Mouse (Mus musculus): ENCODE measurements around the gene Mrrf. TPM values are rescaled to one million over a fixed set of nuclear protein-coding genes. Genes with fewer than 3 reads are reported as not detected.

Mrrf gene
- polyA plus RNA-seq, 1 experiment from 2014 or later: 26.7 TPM

DNA sequence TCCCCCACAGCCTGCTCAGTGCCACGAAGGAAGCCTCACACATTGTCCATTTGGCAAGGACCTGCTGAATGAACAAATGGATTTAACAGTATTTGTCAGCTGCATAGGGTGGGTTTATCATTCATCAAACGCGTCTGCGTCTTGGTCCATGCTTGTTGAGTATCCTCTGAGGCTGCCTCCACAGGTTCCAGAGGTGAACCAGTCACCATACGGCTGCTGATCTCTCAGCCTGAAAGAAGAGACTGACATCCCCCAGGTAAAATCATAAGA is 66.4 kb downstream of the Mrrf start:
- H3K9ac ChIP-seq (ENCODE audit: low read depth, low read length): peak overlapping the region; percentile 54
- peak overlapping the region; percentile 57 for H3K4me2 ChIP-seq (ENCODE audit: low read length)
- H3K36me3 ChIP-seq (ENCODE audit: control insufficient read depth, insufficient read depth, low read length): no peaks in the 10 kb centered on the region
- peak overlapping the region; percentile 35 for H3K4me3 ChIP-seq (ENCODE audit: low read length)
- H3K4me1 ChIP-seq (ENCODE audit: control insufficient read depth, insufficient read depth, low read depth, low read length): peaks cover 32% of the 10 kb centered on the region
- H3K27ac ChIP-seq (ENCODE audit: low read depth, low read length): peak overlapping the region; percentile 65
- no peaks in the 10 kb centered on the region for H3K9me3 ChIP-seq (ENCODE audit: control insufficient read depth, low read length)
- H3K27me3 ChIP-seq (replicated peaks; ENCODE audit: control insufficient read depth, insufficient read depth, low read length): peaks cover 6% of the 10 kb centered on the region
- 17% methylated on average over 5 of the region's 5 CpGs for WGBS
- ATAC-seq: 0 out of 2 replicates have a peak, but pooled peaks have one; percentile 0

DNA sequence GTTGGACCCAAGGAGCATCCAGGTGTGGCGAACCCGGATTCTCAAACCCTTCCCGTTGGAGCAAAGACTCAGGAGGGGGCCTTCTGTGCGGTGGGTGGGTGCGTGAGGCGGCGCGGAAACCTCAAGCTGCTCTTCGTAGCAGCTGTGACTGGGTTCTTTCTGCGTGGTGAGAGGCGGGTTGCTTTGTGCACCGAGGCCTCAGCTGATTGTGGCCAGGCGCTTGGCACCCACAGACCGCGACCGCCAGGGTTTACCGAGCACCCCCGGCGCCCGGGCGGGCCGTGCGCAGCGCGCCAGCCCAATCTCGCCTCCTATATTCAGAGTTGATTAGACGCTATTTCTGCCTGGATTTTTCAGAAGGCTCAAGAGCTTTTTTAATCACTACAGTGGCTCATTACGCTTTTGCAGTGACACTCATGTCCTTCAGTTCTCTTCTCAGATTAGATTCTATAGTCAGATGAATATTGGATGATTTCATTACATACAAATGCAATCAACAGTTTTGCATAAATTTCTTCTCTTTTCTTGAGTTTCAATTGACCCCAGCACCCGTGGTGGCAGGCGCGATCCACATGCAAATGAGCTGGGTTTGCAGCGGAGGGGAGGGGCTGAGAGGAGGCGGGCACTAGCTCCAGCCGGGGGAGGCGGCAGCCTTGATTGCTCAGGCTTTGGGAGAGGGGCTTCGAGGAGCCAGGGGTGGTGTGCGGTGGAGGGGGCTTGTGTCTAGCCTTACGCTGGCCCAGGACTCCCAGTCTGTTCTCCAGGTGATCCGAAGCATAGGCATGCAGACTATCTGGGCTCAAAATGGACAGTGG is 67.0 kb downstream of the Mrrf start:
- peak overlapping the region; percentile 54 for H3K9ac ChIP-seq (ENCODE audit: low read depth, low read length)
- H3K36me3 ChIP-seq (ENCODE audit: control insufficient read depth, insufficient read depth, low read length): no peaks in the 10 kb centered on the region
- peak overlapping the region; percentile 35 for H3K4me3 ChIP-seq (ENCODE audit: low read length)
- peak overlapping the region; percentile 65 for H3K27ac ChIP-seq (ENCODE audit: low read depth, low read length)
- peaks cover 30% of the 10 kb centered on the region for H3K4me1 ChIP-seq (ENCODE audit: control insufficient read depth, insufficient read depth, low read depth, low read length)
- H3K9me3 ChIP-seq (ENCODE audit: control insufficient read depth, low read length): no peaks in the 10 kb centered on the region
- H3K4me2 ChIP-seq (ENCODE audit: low read length): peak overlapping the region; percentile 57
- peak; percentile 70 for ATAC-seq
- WGBS: under 1% methylated on average over 39 of the region's 39 CpGs
- H3K27me3 ChIP-seq (replicated peaks; ENCODE audit: control insufficient read depth, insufficient read depth, low read length): peaks cover 6% of the 10 kb centered on the region

DNA sequence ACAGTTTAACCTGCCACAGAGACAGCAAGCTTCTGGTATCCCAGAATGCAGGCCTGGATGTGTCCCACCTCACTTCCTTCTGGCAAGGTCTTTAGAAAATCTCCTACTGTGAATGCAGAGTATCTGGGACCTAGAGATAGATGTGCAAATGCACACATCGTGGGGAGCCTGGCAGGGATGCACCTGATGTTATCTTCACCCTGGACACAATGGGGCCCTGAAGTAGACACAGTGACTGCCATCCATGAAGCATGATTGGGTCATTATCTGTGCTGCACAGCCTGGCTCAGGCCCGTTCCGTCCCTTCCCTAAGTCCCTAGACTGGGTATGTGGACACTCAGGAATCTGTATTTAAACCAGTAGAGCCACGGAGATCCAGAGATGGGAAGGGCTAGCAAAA is 68.4 kb downstream of the Mrrf start:
- no peak for ATAC-seq
- Histone ChIP-seq H3K4me3 (ENCODE audit: low read length) (no peak overlapping the region), H3K27ac (ENCODE audit: low read depth, low read length) (no peak overlapping the region), H3K27me3 (replicated peaks; ENCODE audit: control insufficient read depth, insufficient read depth, low read length) (peaks cover 6% of the 10 kb centered on the region), H3K9me3 (ENCODE audit: control insufficient read depth, low read length) (no peaks in the 10 kb centered on the region), H3K4me2 (ENCODE audit: low read length) (no peak overlapping the region), H3K4me1 (ENCODE audit: control insufficient read depth, insufficient read depth, low read depth, low read length) (peaks cover 21% of the 10 kb centered on the region), H3K9ac (ENCODE audit: low read depth, low read length) (no peak overlapping the region), H3K36me3 (ENCODE audit: control insufficient read depth, insufficient read depth, low read length) (no peaks in the 10 kb centered on the region)
- WGBS: 62% methylated on average over 4 of the region's 4 CpGs

DNA sequence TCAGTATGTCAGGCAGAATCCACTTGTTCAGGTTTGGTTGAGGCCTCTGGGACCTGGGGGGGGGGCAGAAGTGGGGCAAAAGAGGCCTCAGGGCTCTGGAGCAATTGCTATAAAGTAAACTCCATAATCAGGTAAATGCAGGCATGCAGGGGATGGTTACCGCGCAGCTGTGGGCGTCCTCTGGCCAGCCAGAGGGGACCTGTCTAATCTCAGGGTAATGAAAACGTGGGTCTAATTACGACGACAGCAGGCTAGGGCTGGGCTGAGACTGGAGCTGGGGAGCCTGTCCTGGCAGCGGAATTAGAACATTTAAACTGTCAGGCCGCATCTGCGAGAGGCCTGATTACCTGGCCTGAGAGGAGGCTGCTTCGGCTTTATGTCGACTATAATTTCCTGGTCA is 70.9 kb downstream of the Mrrf start:
- H3K27me3 ChIP-seq (replicated peaks; ENCODE audit: control insufficient read depth, insufficient read depth, low read length): peaks cover 22% of the 10 kb centered on the region
- no peak for ATAC-seq
- no peak overlapping the region for H3K9ac ChIP-seq (ENCODE audit: low read depth, low read length)
- H3K4me2 ChIP-seq (ENCODE audit: low read length): no peak overlapping the region
- no peaks in the 10 kb centered on the region for H3K36me3 ChIP-seq (ENCODE audit: control insufficient read depth, insufficient read depth, low read length)
- WGBS: 66% methylated on average over 11 of the region's 11 CpGs
- no peak overlapping the region for H3K27ac ChIP-seq (ENCODE audit: low read depth, low read length)
- H3K4me1 ChIP-seq (ENCODE audit: control insufficient read depth, insufficient read depth, low read depth, low read length): peaks cover 18% of the 10 kb centered on the region
- H3K4me3 ChIP-seq (ENCODE audit: low read length): no peak overlapping the region
- H3K9me3 ChIP-seq (ENCODE audit: control insufficient read depth, low read length): no peaks in the 10 kb centered on the region

DNA sequence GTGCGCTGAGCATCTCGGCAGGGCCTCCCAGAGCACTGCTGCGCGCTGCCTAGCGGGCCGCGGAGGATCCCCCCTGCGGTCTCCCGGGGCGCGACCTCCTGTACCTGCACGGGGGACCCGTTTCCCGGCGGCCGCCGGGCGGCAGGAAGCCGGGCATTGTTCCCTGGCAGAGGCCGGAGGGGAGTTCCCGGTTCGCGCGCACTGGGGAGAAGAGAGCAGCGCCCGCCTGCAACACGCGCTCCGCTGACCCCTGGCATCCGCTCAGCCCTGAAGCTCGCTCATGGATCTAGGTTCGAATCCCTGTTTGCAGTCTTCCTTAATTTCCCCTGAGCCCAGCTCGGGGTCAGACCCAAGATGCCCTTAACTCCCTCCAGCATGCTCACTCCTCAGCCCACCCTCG is 74.6 kb downstream of the Mrrf start:
- 0 out of 2 replicates have a peak, but pooled peaks cover 3% of the 10 kb centered on the region for H3K4me1 ChIP-seq (ENCODE audit: control insufficient read depth, insufficient read depth, low read depth, low read length)
- ATAC-seq: no peak

DNA sequence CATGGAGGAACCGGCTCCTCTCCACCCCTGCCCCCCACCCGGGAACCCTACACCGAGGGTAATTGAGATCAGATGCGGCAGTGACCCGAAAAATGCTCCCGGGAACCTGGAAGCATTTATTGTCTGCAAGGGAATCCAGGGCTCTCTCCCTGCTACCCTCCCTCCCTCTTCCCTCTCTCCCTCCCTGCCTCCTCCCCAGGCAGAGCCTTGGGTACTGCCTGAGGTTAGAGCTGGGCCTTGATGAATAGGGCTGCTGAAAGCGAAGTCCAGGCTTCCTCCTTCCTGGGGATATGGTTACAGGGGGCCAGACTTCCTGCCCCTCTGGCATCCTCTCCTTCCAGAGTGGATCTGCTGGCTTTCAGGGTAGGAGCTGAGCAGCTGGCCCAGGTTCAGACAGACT is 75.6 kb downstream of the Mrrf start:
- Histone ChIP-seq H3K4me2 (ENCODE audit: low read length) (no peak overlapping the region), H3K27me3 (replicated peaks; ENCODE audit: control insufficient read depth, insufficient read depth, low read length) (peaks cover 19% of the 10 kb centered on the region), H3K36me3 (ENCODE audit: control insufficient read depth, insufficient read depth, low read length) (no peaks in the 10 kb centered on the region), H3K4me3 (ENCODE audit: low read length) (no peak overlapping the region), H3K27ac (ENCODE audit: low read depth, low read length) (no peak overlapping the region), H3K9me3 (ENCODE audit: control insufficient read depth, low read length) (no peaks in the 10 kb centered on the region), H3K9ac (ENCODE audit: low read depth, low read length) (no peak overlapping the region), H3K4me1 (ENCODE audit: control insufficient read depth, insufficient read depth, low read depth, low read length) (0 out of 2 replicates have a peak, but pooled peaks cover 3% of the 10 kb centered on the region)
- 25% methylated on average over 7 of the region's 7 CpGs for WGBS
- no peak for ATAC-seq

More for the DNA sequence above, 74.6 kb downstream of the Mrrf start:
- Histone ChIP-seq H3K9me3 (ENCODE audit: control insufficient read depth, low read length) (no peaks in the 10 kb centered on the region), H3K9ac (ENCODE audit: low read depth, low read length) (0 out of 2 replicates have a peak overlapping the region, but pooled peaks have one; percentile 28), H3K27ac (ENCODE audit: low read depth, low read length) (no peak overlapping the region), H3K4me2 (ENCODE audit: low read length) (peak overlapping the region; percentile 29; the same call in 1 of the 2 replicates), H3K36me3 (ENCODE audit: control insufficient read depth, insufficient read depth, low read length) (no peaks in the 10 kb centered on the region), H3K27me3 (replicated peaks; ENCODE audit: control insufficient read depth, insufficient read depth, low read length) (peaks cover 19% of the 10 kb centered on the region), H3K4me3 (ENCODE audit: low read length) (peak overlapping the region; percentile 19; the same call in 1 of the 2 replicates)
- 4% methylated on average over 23 of the region's 34 CpGs for WGBS

DNA sequence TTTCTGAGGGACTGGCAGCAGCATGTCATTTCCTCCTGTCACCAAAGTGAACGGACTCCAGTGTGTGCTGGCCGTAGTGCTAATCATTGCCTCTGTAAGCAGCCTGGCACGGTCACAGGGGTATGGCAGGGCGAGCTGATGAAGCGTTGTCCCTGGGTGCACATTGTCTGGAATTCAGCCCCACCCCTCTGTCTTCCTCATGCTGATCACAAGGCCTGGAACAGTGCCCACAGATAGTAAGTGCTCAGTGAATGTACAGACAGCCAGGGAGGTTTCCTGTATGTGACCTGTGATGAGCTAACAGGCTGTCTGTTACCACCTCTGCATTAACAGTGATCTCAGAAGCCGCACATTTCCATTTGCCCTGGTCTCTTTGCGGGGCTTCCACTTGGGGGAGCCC is 76.9 kb downstream of the Mrrf start:
- Histone ChIP-seq H3K9ac (ENCODE audit: low read depth, low read length) (no peak overlapping the region), H3K4me3 (ENCODE audit: low read length) (no peak overlapping the region), H3K27ac (ENCODE audit: low read depth, low read length) (no peak overlapping the region), H3K36me3 (ENCODE audit: control insufficient read depth, insufficient read depth, low read length) (no peaks in the 10 kb centered on the region), H3K9me3 (ENCODE audit: control insufficient read depth, low read length) (no peaks in the 10 kb centered on the region), H3K4me1 (ENCODE audit: control insufficient read depth, insufficient read depth, low read depth, low read length) (0 out of 2 replicates have a peak, but pooled peaks cover 3% of the 10 kb centered on the region), H3K4me2 (ENCODE audit: low read length) (no peak overlapping the region), H3K27me3 (replicated peaks; ENCODE audit: control insufficient read depth, insufficient read depth, low read length) (peaks cover 19% of the 10 kb centered on the region)
- WGBS: 49% methylated on average over 7 of the region's 7 CpGs
- ATAC-seq: no peak

DNA sequence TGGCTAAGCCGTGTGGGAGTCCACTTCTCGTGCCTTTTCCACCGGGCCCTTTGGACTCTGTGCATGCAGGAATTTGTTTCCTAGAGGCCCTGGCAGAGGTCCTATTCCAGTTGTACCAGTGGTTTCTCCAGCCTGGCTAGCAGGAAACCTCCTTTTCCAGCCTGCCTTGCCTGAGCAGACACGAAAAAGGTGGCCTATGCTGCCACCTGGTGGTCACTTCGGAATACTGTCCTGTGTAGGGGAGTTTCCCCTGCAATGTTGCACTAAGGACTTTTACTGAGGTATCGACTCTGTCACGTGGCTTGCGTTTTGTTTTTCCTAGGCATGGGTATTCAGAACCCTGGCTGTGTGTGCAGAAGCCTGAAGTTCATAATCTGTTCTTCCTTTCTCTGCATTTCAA is 77.8 kb downstream of the Mrrf start:
- Histone ChIP-seq H3K4me1 (ENCODE audit: control insufficient read depth, insufficient read depth, low read depth, low read length) (0 out of 2 replicates have a peak, but pooled peaks cover 3% of the 10 kb centered on the region), H3K27ac (ENCODE audit: low read depth, low read length) (no peak overlapping the region), H3K4me3 (ENCODE audit: low read length) (no peak overlapping the region), H3K9me3 (ENCODE audit: control insufficient read depth, low read length) (no peaks in the 10 kb centered on the region), H3K9ac (ENCODE audit: low read depth, low read length) (no peak overlapping the region; the same call in 1 of the 2 replicates), H3K4me2 (ENCODE audit: low read length) (peak overlapping the region; percentile 29), H3K36me3 (ENCODE audit: control insufficient read depth, insufficient read depth, low read length) (no peaks in the 10 kb centered on the region), H3K27me3 (replicated peaks; ENCODE audit: control insufficient read depth, insufficient read depth, low read length) (peaks cover 19% of the 10 kb centered on the region)
- 7% methylated on average over 8 of the region's 8 CpGs for WGBS
- peak; percentile 86 for ATAC-seq

DNA sequence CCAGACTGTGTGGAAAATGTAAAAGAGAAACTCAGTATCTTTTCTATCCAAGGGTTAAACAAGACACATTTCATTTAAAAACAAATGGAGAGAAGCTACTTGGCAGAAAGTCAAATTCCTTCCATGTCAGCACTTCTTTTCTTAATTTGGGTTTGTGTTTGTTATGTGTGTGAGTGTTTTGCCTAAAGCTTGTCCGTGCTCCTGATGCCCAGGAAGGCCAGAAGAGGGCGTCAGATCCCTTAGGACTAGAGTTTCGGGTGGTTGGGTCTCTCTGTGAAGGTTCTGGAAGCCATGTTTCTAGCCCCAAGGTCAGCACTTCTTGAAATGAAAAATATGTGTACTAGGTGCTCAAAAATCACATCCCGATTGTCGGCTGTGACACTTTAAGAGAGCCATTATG is 78.2 kb downstream of the Mrrf start:
- no peak for ATAC-seq
- Histone ChIP-seq H3K27ac (ENCODE audit: low read depth, low read length) (no peak overlapping the region), H3K9me3 (ENCODE audit: control insufficient read depth, low read length) (no peaks in the 10 kb centered on the region), H3K36me3 (ENCODE audit: control insufficient read depth, insufficient read depth, low read length) (no peaks in the 10 kb centered on the region), H3K4me3 (ENCODE audit: low read length) (no peak overlapping the region), H3K9ac (ENCODE audit: low read depth, low read length) (no peak overlapping the region), H3K4me1 (ENCODE audit: control insufficient read depth, insufficient read depth, low read depth, low read length) (0 out of 2 replicates have a peak, but pooled peaks cover 3% of the 10 kb centered on the region), H3K27me3 (replicated peaks; ENCODE audit: control insufficient read depth, insufficient read depth, low read length) (peaks cover 19% of the 10 kb centered on the region), H3K4me2 (ENCODE audit: low read length) (peak overlapping the region; percentile 29)
- 62% methylated on average over 5 of the region's 5 CpGs for WGBS

Data from hindbrain, embryonic 16.5 days (tissue).